Mouse (Mus musculus) yolk sac, embryonic 10.5 days (tissue): Measurements from ENCODE around the gene Sri.
"Not testable (repeated sequence)": the region's sequence is repeated elsewhere in the genome, so short reads cannot be mapped to it uniquely, and the experiment has no call there.

Source experiments
- DNase-seq: peaks from one replicate; pipeline ENCODE4 v3.0.0-alpha.2; 2017; ENCODE audit warnings: low spot score

Sri gene

GRCm38 (mm10) chr5:8045855-8046254 lies at the start of gene Sri:
Gene Sri (plus strand): TSS chr5:8046078.
- peak; percentile 71 for DNase-seq

GRCm38 (mm10) chr5:7996401-7997044 lies 49.4 kb upstream of the Sri start:
- peak; percentile 15 for DNase-seq

GRCm38 (mm10) chr5:7997086-7997485 lies 48.8 kb upstream of the Sri start:
- DNase-seq: no peak

DNA sequence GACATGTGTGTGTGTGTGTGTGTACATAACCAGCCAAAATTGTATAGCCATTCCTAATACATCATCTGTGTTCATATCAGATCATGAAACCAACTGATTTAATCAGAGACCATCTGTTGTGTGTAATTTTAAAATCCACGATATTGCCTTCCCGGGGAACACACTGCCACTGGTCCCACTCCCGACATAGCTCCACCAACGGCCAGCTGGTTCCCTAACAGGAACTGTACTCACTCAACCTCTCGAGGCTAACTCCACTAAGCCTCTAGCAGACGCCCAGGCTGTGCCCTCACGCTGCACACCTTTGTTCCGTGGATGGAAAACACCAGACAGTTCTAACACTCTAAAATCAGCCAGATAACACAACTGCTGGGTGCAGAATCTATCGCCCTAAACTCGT lies 45.4 kb upstream of the Sri start:
- no peak for DNase-seq

DNA sequence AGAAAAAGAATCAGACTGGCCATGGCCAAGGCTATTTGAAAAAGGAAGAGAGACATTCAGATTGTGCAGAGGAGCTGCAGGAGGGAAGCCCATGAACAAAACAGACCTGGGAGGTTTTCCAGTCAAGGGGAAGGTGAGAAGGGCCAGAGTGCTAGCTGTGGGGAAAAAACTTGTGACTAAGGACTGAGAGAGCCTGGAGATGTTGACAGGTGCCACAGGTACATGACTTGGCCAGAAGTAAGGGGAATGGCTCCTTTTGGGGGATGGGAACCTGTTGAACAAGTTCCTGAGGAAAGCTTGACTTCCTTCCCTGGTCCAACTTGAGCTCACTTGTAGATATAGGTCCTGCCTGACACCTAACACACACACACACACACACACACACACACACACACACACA lies 43.1 kb upstream of the Sri start:
- no peak for DNase-seq

DNA sequence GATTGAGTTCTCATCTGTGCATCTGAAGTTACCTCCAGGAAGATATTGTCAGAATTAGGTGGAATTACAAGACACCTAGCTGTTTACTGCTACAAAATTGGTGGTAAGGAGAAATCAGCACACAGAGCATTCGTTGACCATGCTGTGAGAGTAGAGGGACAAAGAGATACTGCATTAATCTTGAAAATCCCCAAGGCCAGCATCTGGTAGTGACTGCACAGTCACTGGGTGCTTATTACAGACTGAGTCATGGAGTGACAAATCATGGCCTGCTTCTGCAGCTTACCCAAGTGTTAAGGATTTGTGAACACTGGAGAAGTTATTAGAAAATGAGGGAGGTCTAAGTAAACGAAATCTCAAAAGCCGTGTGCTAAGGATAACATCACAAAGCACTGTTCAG lies 32.6 kb upstream of the Sri start:
- DNase-seq: no peak

GRCm38 (mm10) chr5:8034596-8034995 lies 11.3 kb upstream of the Sri start:
- not testable (repeated sequence) for DNase-seq

- no peak for DNase-seq
Observed at GRCm38 (mm10) chr5:8053827-8054226, 7.9 kb downstream of the Sri start.

DNA sequence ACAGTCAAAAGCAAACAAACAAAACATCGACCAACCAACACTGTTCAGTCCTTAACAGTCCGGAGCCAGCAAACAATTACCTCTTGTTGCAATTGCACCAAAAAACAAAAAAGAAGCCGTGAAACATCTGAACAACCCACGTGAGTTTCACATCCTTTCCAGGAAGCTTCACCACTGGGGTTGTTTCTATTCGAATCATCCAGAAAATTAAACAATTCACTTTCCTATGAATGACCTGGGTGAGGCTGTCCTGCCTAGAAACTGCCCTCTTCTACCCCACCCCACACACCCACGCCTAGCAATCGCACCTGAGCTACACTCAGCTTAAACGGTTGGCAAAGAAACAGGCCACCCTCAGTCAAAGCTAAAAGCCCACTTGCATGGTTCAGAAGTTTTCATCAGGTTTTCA lies 9.8 kb downstream of the Sri start:
- no peak for DNase-seq

GRCm38 (mm10) chr5:8056141-8057017 lies 10.5 kb downstream of the Sri start:
- peak; percentile 83 for DNase-seq

DNA sequence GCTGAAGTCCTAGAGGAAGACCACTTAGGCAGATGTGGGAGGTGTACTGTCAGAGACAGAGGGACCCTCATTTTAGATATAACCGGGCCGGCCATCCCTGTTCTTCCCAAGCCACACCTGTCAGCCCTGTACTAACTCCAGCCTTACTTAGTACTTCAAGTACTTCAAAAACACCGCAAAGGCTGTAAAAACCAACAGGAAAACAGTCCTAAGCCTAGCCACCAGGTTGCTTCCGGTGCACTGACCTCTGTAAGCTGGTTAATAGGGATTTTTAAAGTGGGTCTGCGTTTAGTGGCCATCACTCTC lies 11.1 kb downstream of the Sri start:
- peak; percentile 32 for DNase-seq

DNA sequence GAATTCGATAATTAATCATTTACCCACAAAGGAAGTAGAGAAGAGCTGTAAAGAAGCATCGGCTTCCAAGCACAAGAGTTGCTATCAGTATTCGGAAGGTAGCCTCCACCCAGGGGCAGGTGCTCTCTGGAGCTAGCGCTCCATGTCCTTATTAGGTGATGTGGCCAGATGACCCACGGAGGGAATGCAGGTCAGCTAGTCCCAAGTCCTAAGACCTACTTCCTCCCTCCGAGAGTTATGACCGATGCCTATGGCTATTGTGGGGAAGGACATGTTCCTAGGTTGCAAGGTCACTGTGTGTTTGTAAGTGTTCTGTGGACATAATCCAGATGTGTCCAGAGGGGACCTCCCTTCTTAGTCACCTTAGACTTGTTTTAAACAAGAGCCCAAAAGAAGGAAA lies 12.2 kb downstream of the Sri start:
- DNase-seq: no peak

DNA sequence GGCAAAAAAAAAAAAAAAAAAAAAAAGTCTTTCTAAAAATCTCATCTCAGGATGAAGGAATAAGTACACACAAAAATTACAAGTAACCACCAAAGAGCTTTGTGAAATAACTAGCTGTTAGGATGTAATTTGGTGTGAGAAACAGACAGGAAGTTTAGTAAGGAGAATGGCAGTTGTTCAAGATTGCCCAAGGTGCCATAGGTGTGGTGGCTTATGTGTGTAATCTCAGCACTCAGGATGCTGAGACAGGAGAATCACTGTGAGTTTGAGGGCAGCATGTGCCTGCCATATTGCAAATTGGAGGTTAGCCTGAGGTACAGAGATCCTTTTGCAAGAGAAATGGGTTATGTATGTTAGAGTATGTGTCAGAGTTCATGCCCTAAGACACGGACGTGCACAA lies 16.6 kb downstream of the Sri start:
- no peak for DNase-seq

GRCm38 (mm10) chr5:8063207-8063606 lies 17.3 kb downstream of the Sri start:
- no peak for DNase-seq

DNA sequence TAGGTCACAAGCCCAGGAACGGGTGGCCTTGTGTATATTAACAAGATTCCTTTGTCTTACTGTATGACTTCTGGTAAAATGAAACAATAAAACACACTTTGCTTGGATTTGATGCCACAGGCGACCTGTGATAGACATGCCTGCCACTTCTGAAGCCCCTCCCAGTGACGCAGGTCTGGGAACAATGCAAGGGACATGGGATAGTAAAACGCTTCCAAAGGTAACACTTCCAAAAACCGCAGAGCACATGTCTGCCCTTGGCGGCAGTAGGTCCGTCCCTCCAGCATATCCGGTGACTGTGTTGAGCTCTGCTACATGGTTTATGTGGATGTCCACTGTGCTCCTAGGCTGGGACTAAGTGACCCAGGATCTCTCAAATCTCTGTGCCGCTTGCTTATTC lies 27.5 kb downstream of the Sri start:
- no peak for DNase-seq

- DNase-seq: no peak
Observed at GRCm38 (mm10) chr5:8073901-8074561, 28.2 kb downstream of the Sri start.

DNA sequence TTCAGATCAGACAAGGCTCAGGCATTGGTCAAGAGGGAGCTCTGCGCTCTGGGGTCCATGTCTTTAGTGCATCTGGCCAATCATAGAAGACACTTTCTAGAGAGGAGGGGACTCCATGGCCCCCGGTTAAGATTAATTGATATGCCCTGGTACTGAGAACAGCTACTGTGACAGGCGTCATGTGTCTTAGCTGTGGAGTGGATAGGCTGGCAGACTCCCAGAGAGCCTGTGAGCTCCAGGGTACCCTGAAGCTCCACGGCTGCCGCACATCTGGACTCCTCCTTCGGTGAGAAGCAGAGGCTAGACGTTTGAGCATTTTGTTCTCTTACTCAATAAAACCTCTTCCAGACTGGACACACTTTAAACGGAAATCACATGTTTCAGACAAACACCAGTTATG lies 31.6 kb downstream of the Sri start:
- no peak for DNase-seq

GRCm38 (mm10) chr5:8082800-8083509 lies 37.1 kb downstream of the Sri start:
- DNase-seq: no peak

GRCm38 (mm10) chr5:8085661-8086060 lies 39.8 kb downstream of the Sri start:
- no peak for DNase-seq

- DNase-seq: no peak
Observed at GRCm38 (mm10) chr5:8088147-8088546, 42.3 kb downstream of the Sri start.

GRCm38 (mm10) chr5:8094921-8095320 lies 49.0 kb downstream of the Sri start:
- DNase-seq: no peak

GRCm38 (mm10) chr5:8095689-8096088 lies 49.8 kb downstream of the Sri start:
- no peak for DNase-seq

DNA sequence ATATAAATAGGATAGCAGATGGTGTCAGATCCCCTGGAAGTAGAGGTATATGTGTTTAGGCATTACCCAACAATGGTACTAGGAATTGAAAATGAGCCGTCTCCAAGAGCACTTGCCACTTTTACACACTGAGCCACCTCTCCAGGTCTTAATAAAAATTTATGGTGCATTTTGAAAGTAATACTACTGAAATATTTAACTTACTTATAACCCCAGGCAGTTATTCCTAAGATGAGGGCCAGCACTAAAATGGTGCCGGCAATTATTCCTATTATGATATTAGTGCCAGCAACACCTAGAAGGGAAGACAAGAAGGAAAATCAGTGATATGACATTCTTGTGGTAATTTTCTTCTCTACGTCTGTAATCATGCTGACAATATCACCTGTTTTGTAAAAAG lies 65.8 kb downstream of the Sri start:
- no peak for DNase-seq
